Mouse (Mus musculus) neural tube, embryonic 10.5 days (tissue): ENCODE measurements around the gene Tspyl3.
"Not testable (repeated sequence)": the region's sequence is repeated elsewhere in the genome, so short reads cannot be mapped to it uniquely, and the experiment has no call there.

Experiments used
- DNase-seq: peaks from one replicate; pipeline ENCODE4 v3.0.0-alpha.2; 2017; ENCODE audit warnings: low spot score; ENCODE audit errors: extremely low spot score

Gene Tspyl3

DNA sequence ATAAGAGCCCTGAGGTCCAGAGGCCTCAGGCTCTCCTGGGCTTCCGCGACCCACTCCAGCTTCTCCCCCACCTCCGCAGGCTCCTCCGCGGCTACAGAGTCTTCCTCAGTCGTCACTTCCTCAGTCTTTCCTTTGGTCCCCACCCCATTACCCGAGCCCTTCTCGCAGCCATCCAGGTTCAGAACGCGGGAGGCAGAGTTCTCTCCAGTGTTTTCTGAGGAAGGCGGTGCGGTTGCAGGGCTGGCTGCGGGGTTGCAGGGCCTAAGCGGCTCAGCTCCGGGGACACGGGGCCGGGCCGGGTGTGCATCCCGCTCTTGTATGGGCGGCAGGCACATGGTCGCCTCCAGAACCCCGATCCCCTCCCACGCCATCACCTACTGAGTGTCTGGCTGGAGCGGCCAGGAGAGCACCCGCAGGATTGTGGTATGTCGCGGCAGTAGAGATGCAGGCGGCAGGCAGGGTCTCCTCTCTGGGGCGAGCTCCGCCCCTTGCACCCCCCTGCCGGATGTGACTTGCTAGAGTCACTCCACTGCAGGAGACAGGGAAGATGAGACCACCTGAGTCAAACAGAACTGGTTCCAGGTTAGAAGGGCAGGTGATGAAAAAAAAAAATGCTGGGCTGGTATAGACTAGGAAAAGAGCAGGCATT is at the start of gene Tspyl3:
TSS of gene Tspyl3 (minus strand) at position 496 of the 649 bp plus-strand sequence.
- DNase-seq, result peak; percentile 65

DNA sequence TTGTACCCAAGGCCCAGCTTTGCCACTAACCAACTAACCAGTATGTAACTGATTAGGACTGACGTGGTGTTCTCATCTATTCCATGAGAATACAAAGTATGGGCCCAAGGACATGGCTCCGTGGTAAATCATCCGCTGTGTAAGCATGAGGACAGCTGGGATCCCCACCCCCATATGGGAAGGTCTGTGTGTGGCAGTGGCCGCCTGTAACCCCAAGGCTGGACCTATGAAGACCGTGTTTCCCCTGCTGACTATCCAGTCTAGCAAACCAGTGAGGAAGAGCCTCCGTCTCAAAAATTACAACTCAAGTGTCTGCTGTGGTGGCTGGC is 49.6 kb upstream of the Tspyl3 start:
- no peak for DNase-seq

DNA sequence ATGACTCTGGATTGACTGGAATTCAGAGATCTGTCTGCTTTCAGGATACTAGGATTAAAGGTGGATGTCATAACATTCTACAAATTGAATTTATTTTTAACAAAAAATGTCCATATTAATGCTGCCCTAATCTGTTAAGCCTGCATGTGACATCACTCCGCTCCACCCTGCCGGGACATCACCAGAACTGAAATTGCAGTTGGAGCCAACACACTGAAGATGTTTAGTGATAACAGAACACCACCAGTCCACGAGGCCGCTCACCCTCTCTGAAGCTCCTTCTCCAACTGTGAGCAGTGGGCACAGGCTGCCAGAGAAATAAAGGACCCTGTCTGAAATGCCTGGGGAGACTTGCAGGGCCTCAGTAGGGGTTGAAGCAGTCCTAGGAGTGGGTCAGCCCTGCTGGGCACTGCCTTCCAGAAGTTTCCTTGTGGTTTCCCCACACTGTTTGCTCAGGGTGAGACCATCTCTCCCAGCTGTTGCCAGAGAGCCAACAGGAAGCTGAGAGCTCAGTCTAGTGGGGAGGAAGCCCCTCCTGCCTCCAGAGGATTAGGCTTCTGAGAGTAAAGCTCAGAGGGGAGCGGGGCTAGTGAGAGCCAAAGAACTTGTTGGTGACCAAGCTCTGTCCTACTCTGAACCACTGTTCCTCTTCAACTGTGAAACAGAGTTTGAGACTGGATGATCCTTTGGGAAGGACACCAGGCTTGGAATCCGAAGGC is 49.1 kb upstream of the Tspyl3 start:
- DNase-seq, result not testable (repeated sequence)

DNA sequence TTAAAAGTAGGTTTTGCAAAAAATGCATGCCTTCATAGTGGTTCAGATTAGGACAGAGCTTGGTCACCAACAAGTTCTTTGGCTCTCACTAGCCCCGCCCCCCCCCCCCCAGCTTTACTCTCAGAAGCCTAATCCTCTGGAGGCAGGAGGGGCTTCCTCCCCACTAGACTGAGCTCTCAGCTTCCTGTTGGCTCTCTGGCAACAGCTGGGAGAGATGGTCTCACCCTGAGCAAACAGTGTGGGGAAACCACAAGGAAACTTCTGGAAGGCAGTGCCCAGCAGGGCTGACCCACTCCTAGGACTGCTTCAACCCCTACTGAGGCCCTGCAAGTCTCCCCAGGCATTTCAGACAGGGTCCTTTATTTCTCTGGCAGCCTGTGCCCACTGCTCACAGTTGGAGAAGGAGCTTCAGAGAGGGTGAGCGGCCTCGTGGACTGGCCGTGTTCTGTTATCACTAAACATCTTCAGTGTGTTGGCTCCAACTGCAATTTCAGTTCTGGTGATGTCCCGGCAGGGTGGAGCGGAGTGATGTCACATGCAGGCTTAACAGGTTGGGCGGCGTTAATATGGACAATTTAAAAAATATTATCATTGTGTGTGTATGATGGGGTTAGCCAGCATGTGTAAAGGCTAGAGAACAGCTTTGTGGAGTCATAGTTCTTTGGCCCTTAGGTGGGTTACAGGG is 45.1 kb upstream of the Tspyl3 start:
- DNase-seq, result not testable (repeated sequence)

DNA sequence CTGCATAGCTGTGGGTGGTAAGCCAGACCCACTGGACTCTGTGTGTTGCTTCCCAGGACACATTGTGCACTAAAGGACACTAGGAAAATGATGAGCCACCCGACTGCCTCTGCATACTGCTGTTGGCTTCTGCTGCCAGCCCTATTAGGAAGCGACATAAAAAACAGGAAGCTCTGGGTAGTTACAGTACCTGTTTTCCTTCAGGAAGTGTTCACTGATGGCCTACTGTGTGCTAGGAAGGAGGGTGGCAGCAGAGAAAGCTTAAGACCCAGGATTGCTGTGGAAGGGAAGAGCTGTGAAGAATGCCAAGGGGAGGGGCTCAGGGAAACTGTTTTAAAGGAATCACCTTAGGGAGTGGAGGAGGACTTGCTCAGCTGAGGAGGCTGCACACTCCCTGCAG is 42.1 kb upstream of the Tspyl3 start:
- no peak for DNase-seq

DNA sequence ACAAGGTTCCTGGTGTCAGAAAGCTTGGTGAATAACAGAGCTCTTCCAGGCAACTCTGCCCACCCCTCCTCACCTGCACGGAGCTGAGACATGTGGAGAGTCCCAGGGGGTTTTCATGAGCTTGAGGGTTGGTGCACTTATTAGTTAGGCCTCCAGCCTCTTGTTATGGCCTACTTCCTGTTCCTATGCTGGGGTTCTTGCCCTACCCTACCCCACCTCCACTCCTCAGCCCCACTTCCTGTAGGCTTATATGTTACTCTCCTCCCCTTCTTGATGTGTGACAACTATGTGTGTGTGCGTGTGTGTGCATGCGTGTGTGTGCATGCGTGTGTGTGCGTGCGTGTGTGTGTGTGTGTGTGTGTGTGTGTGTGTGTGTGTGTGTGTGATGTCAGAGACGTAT is 37.8 kb upstream of the Tspyl3 start:
- DNase-seq, result no peak

DNA sequence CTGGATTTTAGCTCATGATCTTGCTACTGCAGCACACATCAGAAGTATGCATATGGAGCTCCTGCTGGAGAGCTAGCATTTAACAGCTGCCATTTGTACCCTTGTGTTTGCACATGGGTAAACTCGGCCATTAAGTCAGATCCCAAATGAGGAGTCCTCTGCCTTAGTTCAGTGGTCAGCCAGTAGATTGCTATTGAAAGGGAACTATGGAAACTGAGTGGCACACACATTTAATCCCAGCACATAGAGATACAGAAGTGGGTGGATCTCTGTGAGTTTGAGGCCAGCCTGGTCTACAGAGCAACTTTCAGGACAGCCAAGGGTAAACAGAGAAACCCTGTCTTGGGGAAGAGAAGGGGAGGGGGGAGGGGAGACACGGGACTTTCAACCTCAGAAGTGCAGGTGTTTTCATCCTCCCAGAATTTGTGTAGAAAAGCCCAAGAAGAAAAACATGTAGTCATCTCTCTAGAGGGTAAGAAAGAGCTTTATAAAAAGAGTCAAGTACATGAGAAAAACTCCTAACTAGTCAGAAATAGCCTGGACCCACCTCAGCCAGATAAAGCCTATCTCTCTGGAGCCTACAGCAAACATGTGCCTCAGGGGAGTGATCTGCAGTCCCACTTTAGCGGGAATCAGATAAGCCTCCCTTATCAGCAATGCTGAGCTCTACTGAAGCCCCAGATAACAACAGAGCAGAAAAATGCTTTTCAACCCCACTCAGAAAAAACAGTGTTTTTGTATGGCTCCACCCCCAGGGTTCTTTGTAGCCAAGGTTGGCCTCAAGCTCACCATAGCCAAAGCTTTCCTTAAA is 34.8 kb upstream of the Tspyl3 start:
- DNase-seq, result no peak

DNA sequence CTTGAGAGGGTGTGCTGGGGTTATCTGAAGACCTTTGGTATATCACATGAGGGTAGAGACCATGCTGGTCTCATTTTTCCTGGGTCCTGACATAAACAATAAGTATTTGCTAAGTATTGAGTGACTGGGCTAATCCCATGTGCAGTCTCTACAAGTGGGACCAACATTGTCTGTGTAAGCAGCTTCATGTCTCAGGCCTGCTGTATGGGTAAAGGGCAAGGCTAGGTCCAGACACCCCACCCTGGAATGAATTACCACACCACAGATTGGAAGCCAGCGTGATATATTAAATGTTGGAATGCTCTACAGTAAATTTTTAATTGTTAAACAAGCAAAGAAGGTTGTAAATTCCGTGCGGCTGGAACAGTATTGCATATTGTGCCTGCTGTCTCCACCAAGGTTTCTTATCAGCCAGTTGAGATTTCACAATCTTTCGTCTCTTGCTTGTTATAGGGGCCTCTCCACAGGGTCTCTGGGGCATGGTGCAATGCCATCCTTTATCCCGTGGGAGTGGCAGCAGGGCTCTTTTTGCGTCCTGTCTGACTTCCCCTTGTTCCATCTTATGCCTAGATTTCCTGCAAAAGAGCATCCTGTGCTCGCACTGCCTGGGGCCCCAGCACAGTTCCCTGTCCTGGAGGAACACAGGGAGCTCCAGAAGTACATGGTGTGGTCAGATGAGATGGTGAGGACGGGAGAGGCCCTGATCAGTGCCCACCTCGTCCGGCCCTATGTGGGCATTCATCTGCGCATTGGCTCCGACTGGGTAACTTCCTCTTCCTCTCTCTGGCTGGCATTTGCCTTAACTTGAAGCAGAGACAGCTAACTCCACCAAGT is 34.0 kb upstream of the Tspyl3 start:
- DNase-seq, result no peak

DNA sequence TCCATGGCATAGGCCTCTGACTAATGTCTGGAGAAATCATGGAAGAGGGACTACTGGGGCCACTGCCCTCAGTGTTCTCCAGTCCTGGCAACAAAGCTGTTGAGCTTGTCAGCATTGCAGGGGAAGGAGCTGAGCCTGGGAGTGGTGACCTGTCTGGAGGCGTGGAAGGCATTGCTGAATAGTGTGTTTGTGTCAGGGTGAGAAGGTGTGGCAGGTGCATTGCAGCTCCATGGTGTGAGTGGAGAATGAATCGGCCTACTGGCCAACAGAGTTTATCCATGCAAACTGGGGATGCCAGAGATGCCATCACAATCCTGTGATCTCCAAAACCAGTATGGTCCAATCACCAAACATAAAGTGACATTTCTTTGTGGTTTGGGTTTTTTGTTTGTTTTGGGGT is 31.4 kb upstream of the Tspyl3 start:
- DNase-seq, result no peak

DNA sequence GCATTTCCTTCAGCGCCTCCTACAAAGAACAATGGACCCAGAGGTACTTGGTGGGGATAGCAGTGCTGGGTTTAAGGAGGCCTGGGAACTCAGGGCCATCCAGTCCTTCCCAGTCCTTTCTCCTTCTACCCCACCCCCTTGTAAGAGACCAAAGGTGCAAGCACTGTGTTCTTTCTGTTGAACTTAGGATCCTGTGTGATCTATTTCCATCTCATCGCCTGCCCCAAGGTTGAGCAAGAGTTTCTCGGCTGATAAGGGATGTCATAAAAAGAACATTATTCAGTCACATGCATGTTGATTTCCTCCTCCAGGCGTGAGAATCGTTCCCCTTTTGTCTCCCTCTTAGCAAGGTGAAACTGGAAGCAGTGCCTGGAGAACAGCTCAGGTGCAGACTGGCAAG is 24.5 kb upstream of the Tspyl3 start:
- DNase-seq, result no peak

DNA sequence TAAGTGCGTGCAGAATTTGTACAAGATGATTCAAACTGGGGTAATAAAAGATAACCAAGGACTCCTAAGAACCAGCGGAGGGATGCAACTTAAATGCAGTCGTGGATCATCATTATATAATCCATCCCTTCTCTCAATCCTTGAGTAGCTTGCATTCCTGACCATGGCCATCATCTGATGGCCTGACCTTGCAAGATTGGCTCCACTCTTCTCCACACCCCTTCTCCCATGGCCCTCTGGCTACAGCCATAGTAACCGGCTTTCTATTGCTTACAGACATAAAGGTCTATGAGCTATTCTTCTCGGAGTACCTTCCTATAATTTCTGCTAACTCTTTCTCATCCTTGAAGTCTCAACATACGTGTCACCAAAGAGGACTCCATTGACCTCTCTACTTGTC is 16.9 kb upstream of the Tspyl3 start:
- no peak for DNase-seq

DNA sequence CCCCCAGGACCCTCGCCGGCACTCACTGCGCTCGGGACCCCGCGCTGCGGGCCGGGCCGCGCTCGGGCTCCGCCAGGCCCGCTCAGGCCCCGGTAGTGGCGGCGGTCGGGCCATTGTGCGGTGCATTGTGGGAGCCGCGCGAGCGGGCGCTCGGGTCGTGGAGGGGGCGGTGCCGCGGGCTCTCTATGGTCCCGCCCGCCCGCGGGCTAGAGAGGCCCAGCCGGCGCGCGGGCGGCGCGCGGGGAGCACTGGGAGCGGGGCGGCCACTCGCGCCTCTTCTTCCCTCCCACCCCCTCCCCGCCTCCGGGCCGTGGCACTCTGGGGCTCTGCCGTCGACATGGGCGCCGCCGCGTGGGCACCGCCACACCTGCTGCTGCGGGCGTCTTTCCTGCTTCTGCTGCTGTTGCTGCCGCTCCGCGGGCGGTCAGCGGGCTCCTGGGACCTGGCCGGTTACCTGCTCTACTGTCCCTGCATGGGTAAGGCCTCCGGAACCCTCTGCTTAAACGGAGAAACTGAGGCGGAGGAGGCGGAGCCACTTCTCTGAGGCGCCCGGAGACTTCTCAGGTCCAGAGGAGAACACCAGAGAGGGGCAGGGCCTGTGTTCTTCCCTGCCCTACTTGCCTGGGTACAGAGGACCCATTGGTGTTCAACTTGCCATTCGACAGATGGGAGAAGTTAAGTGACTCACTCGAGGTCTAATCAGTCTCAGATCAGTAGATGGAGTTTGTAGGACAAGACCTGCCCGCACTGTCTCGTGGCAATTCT is 16.2 kb upstream of the Tspyl3 start, which contains the start of the genes Plagl2 and Pofut1:
TSS of gene Plagl2 (minus strand) at position 177 of the 765 bp plus-strand sequence.
TSS of gene Pofut1 (plus strand) at position 284 of the 765 bp plus-strand sequence.
- peak; percentile 89 for DNase-seq

DNA sequence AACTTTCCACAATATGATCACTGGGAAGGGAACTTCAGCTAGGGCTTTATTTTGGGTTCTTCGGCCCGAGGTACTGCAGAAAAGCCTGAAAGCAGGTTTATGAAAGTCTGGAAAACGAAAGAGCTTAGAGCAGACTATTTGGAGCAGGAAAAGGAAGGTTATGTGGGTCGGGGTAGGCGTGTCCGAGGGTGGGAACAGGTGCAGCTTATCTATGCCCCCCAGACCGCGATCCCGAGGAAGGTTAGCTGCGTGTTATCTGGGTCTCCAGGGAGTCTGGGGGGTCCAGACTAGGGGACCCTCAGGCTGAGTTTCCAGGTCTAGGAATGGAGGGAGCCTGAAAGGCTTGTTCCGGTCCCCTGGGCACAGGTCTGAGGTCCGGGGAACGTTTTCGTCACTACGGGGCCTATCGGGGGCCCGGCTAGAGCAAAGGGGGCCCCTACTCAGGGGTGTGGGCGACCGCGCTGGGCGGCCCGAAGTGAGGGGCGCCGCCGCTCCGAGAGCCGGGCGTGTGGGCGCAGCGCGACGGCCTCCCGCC is 15.5 kb upstream of the Tspyl3 start:
- DNase-seq, result no peak

DNA sequence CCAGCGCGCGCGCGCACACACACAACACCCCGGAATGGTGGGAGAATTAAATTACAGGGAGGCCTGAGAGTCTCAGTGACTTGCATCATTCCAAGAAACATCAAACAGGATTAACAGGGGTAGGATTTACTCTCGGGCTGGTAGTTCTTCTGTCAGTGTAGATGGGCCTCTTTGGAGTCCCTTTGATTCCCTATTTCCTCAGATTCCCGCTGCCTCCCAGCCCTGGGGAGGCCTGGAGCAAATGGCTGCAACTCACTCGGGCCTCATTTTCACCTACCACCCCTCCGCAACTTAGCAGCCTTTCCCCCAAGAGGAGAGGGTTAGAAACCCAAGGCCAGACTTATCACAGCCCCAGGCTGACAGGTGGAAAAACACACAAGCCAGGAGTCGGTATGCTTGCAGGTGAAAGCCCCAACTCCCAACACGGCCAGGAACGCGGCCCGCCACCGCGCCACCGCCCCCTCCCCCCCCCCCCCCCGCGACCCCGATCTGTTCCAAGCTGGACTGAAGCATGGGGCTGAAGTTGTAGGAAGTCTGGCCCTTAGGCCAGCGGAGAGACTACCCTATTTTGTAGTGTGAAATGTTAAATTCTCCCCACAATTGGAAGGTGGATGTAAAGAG is 14.7 kb upstream of the Tspyl3 start:
- peak; percentile 43 for DNase-seq

DNA sequence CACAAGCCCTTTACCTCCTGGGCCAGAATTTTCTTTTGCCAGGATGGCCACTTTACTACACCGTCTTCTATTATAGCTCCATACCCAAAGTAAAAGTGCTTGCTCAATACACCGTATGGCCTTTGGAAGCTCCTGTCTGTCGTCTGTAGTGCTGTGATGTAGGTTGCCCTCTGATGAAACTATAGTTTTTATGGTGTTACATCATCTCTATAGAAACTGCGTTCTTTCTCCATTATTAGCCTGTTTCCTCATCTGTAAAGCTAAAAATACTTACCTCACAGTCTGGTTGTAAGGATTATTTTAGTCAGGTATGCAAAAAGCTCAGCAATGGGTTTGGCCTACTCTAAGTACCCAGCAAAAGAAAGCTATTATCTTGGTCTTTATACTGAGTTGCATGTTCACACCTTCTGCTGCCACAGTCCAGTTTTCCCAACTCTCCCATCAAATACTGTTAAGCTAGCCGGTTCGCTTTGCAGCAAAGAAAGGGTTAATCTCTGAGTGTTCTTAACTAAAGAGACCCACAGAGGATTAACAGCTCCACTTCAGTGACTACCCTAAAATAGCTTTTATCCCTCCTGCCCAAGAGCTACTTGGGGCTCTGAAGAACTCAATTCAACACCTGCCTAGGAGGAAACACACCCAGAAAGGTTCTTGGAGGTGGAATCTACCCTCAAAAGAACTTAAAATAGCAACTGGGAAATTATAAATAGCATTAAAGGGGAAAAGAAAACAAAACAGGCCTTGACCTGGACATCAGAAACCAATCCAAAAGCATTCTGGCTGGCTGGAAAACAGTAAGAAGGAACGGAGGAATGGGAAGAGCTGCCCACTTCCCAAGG is 14.0 kb upstream of the Tspyl3 start:
- DNase-seq, result no peak

DNA sequence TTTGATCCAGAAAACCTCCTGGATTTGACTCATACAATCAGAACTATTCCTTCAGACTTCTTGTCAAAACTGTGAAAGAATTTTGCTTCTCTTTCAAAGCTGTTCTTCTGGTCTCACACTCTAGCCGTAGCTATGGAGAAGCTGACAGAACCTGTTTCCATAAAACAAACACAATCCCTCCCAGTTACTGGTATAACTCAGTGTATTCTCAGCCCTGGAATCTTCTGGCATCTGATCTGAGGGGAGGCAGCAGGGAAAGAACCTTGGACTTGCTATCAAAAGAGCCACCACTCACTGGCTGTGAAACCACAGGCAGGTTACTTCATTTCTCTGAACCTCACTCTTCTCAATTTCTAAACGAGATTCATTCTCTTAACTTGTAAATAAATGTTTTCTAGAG is 13.2 kb upstream of the Tspyl3 start:
- DNase-seq, result no peak

DNA sequence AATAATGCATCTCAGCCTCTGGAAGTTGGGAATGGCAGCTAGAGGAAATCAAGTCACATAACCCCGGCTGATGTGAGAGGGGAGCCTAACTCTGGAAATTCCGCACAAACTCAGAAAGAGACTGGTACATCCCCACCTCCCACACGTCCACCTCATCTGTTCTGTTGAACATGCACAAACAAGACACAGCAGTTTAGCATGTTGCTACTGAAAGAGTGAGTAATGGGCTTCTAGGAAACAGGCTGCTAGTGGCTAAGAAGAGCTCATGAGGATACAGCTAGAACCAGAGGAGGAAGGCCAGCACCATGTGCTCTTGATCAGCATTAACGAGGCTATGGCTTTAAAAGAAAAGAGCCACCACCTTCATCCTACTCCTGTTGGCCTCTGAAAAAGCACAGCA is 12.7 kb upstream of the Tspyl3 start:
- DNase-seq, result no peak

DNA sequence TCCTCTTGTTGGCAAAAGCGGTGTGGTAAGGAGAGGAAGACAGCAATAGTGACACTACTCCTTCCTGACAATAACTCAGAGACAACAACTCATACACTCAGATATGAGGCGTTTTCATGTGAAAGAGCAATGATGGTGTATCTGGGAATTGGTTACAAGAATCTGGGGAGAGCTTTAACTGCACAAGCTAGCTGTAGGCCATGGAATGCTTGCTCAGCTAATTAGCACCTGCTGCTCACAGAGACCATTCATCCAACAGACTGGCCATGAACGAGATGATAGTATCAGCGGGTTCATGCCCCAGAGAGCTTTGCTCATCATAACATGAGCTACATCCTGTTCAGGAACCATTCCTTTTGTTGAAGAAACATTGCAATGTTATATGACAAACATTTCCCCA is 12.0 kb upstream of the Tspyl3 start:
- no peak for DNase-seq
